Mouse (Mus musculus): ENCODE measurements around the gene Crip1.

GRCm38 (mm10) chr12:113143164-113143563 lies 3.0 kb upstream of the Crip1 start:
- TF ChIP-seq CHD2 (IDR thresholded peaks at IDR 0.05; ENCODE audit: low read length) (no peak), ZNF384 (IDR thresholded peaks at IDR 0.05; ENCODE audit: low read depth, low read length) (no peak), E2F4 (IDR thresholded peaks at IDR 0.05; ENCODE audit: borderline replicate concordance, low read depth, low read length) (no peak), CTCF (IDR thresholded peaks at IDR 0.05 in 2 of 3, conservative IDR thresholded peaks at IDR 0.05 in 1 of 3; ENCODE audit: control insufficient read depth in 1 of 3, insufficient read depth in 1 of 3, low read depth in 2 of 3, low read length in 3 of 3, poor library complexity in 1 of 3, severe bottlenecking in 1 of 3) (0 out of 6 replicates have a peak, but pooled peaks of 1 of the 3 experiments have one; percentile 1), TCF12 (IDR thresholded peaks at IDR 0.05; ENCODE audit: low read depth, low read length) (no peak), POLR2AphosphoS5 (IDR thresholded peaks at IDR 0.05; ENCODE audit: borderline replicate concordance, low read depth, low read length) (no peak), GATA1 (IDR thresholded peaks at IDR 0.05; ENCODE audit: low read depth, low read length) (no peak), ELF1 (IDR thresholded peaks at IDR 0.05; ENCODE audit: low read depth, low read length) (no peak), POLR2A (IDR thresholded peaks at IDR 0.05; ENCODE audit: control insufficient read depth in 1 of 2, insufficient read depth in 1 of 2, low read depth in 1 of 2, low read length in 2 of 2, poor library complexity in 1 of 2) (no peak), NRF1 (IDR thresholded peaks at IDR 0.05; ENCODE audit: insufficient read depth, low read depth, low read length, poor library complexity, severe bottlenecking) (no peak)
